Mouse (Mus musculus) embryonic facial prominence, embryonic 15.5 days (tissue): ENCODE measurements around the gene Flrt1. TPM values are rescaled to one million over a fixed set of nuclear protein-coding genes. Genes with fewer than 3 reads are reported as not detected.
A peak's percentile ranks its signal among the peaks of the same experiment; 100 is the strongest.
"Not testable (repeated sequence)": the region's sequence is repeated elsewhere in the genome, so short reads cannot be mapped to it uniquely, and the experiment has no call there.

Experiments used
- ATAC-seq: fragments of 200-750 bp; cut with Nextera tagmentation; 2 replicates; pipeline ENCODE4 v1.8.0; 2017; ENCODE audit warnings: low read depth, moderate TSS enrichment; ENCODE audit not compliant: insufficient number of reproducible peaks, low FRiP score, low TSS enrichment
- H3K27ac ChIP-seq: fragments of 300-500 bp; sonication (generic); replicated peaks from 2 replicates; pipeline ENCODE4 v1.5.1; 2015; ENCODE audit warnings: mild to moderate bottlenecking, inconsistent platforms
- H3K27me3 ChIP-seq: fragments of 300-500 bp; sonication (generic); 2 replicates; pipeline ENCODE4 v1.6.1; 2015; ENCODE audit warnings: inconsistent platforms
- H3K36me3 ChIP-seq: fragments of 300-500 bp; sonication (generic); 2 replicates; pipeline ENCODE4 v1.6.1; 2015; ENCODE audit warnings: mild to moderate bottlenecking, inconsistent platforms
- H3K4me1 ChIP-seq: fragments of 300-500 bp; sonication (generic); 2 replicates; pipeline ENCODE4 v1.6.1; 2015; ENCODE audit warnings: inconsistent platforms
- H3K4me2 ChIP-seq: fragments of 300-500 bp; sonication (generic); replicated peaks from 2 replicates; pipeline ENCODE4 v1.6.1; 2015; ENCODE audit warnings: mild to moderate bottlenecking, inconsistent platforms
- H3K4me3 ChIP-seq: fragments of 300-500 bp; sonication (generic); replicated peaks from 2 replicates; pipeline ENCODE4 v1.5.1; 2015; ENCODE audit warnings: mild to moderate bottlenecking, inconsistent platforms
- H3K9ac ChIP-seq: fragments of 300-500 bp; sonication (generic); 2 replicates; pipeline ENCODE4 v1.6.1; 2015; ENCODE audit warnings: inconsistent platforms
- H3K9me3 ChIP-seq: fragments of 300-500 bp; sonication (generic); replicated peaks from 2 replicates; pipeline ENCODE4 v1.6.1; 2016; ENCODE audit warnings: inconsistent platforms
- WGBS: fragments of 180-500 bp; shearing (Covaris S2); methylation state at CpG from one replicate; pipeline ENCODE4 v1.1.7; 2015; 5-methylcytosine and 5-hydroxymethylcytosine counted together
- polyA plus RNA-seq: library from polyadenylated mRNA; unstranded; fragments of >200 nt; fragmentation: Nextera tagmentation; extraction: Ambion mirVana; gene quantifications from 2 replicates; pipeline ENCODE4 v1.2.1, GENCODE M21; 2015

Gene Flrt1
- polyA plus RNA-seq, 1 experiment from 2014 or later = 19.2 TPM

- no peak for ATAC-seq
- Histone ChIP-seq H3K9me3 (no peaks in the 10 kb centered on the region), H3K4me1 (peaks cover 38% of the 10 kb centered on the region), H3K27ac (no peak overlapping the region), H3K27me3 (peaks cover 4% of the 10 kb centered on the region; the same call in 1 of the 2 replicates), H3K9ac (no peak overlapping the region), H3K36me3 (no peaks in the 10 kb centered on the region), H3K4me2 (no peak overlapping the region), H3K4me3 (no peak overlapping the region)
- 67% methylated on average over 7 of the region's 7 CpGs for WGBS
These were observed 23.8 kb downstream of the Flrt1 start for GRCm38 (mm10) chr19:7081516-7082266.

DNA sequence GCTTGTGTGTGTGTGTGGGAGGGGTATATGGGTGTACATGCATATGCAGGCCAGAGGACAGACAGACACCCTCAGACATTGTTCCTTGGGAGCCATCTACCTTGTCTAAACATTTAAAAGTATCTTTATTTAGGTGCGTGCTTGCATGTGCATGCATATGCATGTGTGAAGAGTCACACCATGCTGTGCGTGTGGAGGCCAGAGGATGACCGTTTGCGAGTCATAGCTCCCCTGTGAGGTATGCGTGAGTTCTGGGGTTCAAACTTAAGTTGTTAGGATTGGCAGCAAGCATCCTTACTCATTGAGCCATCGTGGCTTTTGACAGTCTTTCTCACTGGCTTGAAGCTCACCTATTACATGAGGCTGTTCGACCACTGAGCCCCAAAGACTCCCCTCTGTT is 27.3 kb downstream of the Flrt1 start:
- H3K4me2 ChIP-seq = no peak overlapping the region
- 88% methylated on average over 7 of the region's 7 CpGs for WGBS
- H3K9me3 ChIP-seq = no peaks in the 10 kb centered on the region
- H3K27me3 ChIP-seq = no peaks in the 10 kb centered on the region
- H3K36me3 ChIP-seq = no peaks in the 10 kb centered on the region
- H3K9ac ChIP-seq = no peak overlapping the region
- no peak overlapping the region for H3K27ac ChIP-seq
- peaks cover 17% of the 10 kb centered on the region for H3K4me1 ChIP-seq
- no peak overlapping the region for H3K4me3 ChIP-seq
- ATAC-seq = no peak

GRCm38 (mm10) chr19:7077666-7078065 is 27.9 kb downstream of the Flrt1 start:
- H3K4me3 ChIP-seq = no peak overlapping the region
- no peak overlapping the region for H3K27ac ChIP-seq
- WGBS = 41% methylated on average over 9 of the region's 9 CpGs
- no peak overlapping the region for H3K4me2 ChIP-seq
- no peaks in the 10 kb centered on the region for H3K36me3 ChIP-seq
- no peak for ATAC-seq
- H3K4me1 ChIP-seq = peaks cover 11% of the 10 kb centered on the region
- H3K27me3 ChIP-seq = no peaks in the 10 kb centered on the region
- H3K9ac ChIP-seq = no peak overlapping the region
- H3K9me3 ChIP-seq = no peaks in the 10 kb centered on the region

DNA sequence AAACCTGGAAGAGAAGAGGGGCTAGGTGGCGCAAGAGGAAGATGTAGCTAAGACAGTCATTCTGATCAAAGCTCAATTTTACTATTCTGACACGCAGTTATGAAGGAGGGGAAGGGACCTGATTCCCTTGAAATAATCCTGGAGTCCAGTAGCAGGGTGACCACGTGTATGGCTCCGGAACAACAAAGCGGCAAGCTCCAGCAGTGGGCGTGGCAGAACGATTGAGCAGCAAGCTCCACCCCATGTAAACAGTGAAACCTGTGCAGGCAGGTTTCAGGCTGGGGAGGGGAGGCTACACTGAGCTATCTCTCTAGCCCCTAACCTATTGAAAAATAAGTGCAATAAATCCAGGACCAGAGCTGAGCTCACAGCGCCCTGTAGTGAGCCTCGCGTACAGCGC is 30.2 kb downstream of the Flrt1 start:
- peaks cover 15% of the 10 kb centered on the region for H3K4me1 ChIP-seq
- not testable (repeated sequence) for H3K4me3 ChIP-seq, H3K27me3 ChIP-seq, H3K4me2 ChIP-seq, H3K27ac ChIP-seq, ATAC-seq, H3K9me3 ChIP-seq, H3K36me3 ChIP-seq, H3K9ac ChIP-seq
- 76% methylated on average over 11 of the region's 11 CpGs for WGBS

DNA sequence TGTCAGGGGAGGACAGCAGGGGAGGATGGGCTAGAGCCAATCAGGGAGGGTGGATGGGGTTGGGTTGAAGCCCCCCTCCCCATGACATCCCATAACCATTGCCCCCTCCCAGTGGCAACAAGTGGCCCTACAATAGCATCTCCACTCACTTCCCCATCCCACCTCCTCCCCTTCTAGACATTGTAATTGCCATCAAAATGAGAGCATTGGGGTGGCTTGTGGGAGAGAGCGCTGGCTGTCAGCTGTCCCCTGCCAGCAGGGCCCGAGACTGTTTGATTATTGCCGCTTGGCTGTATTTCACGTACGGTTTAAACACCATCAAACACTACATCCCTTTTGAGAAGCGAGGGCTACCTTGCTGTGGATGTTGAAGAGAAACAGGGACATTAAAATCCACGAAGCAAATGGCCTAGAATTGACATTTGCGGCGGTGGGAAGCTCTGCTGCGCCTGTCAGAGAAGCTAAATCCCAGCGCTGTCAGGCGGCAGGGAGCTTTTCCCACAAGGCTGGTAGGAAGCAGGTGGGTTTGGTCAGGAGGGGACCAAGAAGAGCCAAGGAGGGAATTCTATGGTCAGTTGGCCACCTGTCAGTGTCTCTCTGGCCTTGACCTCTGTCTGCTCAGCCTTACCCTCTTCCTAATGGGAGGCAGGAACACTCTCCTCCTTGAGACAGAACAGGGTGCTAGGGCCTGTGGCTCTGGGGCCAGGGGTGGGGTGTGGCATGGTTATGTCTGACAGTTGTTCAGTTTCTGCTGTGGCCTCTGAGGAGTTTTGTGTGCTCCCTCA is 31.3 kb downstream of the Flrt1 start:
- WGBS = 57% methylated on average over 12 of the region's 12 CpGs
- Histone ChIP-seq H3K27me3 (0 out of 2 replicates have a peak, but pooled peaks cover 4% of the 10 kb centered on the region), H3K4me1 (peaks cover 22% of the 10 kb centered on the region), H3K9ac (no peak overlapping the region), H3K4me3 (no peak overlapping the region), H3K36me3 (no peaks in the 10 kb centered on the region), H3K9me3 (no peaks in the 10 kb centered on the region), H3K27ac (no peak overlapping the region), H3K4me2 (no peak overlapping the region)
- no peak for ATAC-seq

GRCm38 (mm10) chr19:7072221-7072620 is 33.3 kb downstream of the Flrt1 start:
- Histone ChIP-seq H3K27me3 (peaks cover 6% of the 10 kb centered on the region; the same call in 1 of the 2 replicates), H3K36me3 (no peaks in the 10 kb centered on the region), H3K4me1 (peaks cover 38% of the 10 kb centered on the region), H3K4me3 (no peak overlapping the region), H3K9me3 (no peaks in the 10 kb centered on the region), H3K9ac (no peak overlapping the region), H3K27ac (no peak overlapping the region), H3K4me2 (no peak overlapping the region)
- WGBS = 66% methylated on average over 6 of the region's 6 CpGs
- ATAC-seq = no peak

GRCm38 (mm10) chr19:7070775-7071174 is 34.8 kb downstream of the Flrt1 start:
- ATAC-seq = no peak
- Histone ChIP-seq H3K27me3 (peaks cover 6% of the 10 kb centered on the region; the same call in 1 of the 2 replicates), H3K4me1 (peaks cover 52% of the 10 kb centered on the region), H3K36me3 (no peaks in the 10 kb centered on the region), H3K4me2 (peak overlapping the region; percentile 34; the same call in 1 of the 2 replicates), H3K9me3 (no peaks in the 10 kb centered on the region), H3K9ac (no peak overlapping the region), H3K27ac (no peak overlapping the region), H3K4me3 (0 out of 2 replicates have a peak overlapping the region, but pooled peaks have one; percentile 10)
- WGBS = 24% methylated on average over 4 of the region's 4 CpGs

DNA sequence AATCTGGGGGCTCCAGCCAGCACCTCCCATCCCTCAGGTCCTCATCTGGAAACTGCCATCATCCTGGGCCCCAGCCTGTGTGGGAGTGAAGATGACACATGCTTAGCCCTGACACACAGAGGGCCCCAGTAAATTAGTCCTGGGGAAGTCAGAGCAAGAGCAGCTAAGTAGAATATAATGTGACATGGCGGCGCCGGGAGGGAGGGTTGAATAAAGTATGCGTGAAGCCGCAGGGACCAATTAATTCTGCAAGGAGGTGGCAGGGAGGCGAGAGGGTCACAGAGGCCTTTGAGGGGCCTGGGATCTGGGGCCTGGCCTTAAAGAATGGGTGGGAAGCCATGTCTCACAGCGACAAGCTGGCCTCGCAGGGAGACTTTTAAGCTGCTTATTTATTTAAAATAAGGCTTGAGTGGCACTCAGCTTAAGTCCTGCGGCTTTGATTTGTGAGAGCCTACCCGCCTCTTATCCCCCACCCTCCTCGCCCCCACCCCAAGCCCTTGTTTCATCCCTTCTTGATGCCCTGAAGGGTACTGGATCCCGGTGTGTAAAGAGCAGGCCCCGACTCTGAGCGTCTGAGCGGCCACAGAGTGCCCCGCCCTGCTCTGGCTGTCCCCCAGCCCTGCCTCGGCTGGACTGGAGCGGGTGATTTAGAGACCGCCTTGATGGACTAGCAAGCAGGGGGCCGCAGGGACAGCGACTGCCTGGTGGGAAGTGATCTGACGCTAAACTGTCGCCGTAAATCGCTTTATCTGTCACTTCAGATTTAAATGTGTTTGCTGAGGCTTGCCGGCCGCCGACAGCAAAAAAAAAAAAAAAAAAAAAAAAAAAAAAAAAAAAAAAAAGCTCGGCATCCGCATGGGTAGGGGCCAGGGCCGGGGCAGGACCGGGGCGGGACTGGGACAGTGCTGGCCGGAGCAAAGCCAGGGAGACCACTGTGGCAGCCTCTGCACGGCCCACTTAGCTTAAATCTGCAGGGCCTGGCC is 35.5 kb downstream of the Flrt1 start:
- Histone ChIP-seq H3K4me3 (peak overlapping the region; percentile 10; the same call in 1 of the 2 replicates), H3K9me3 (no peaks in the 10 kb centered on the region), H3K27ac (peak overlapping the region; percentile 28; the same call in 1 of the 2 replicates), H3K36me3 (no peaks in the 10 kb centered on the region), H3K4me1 (peaks cover 59% of the 10 kb centered on the region), H3K9ac (no peak overlapping the region), H3K27me3 (peaks cover 6% of the 10 kb centered on the region; the same call in 1 of the 2 replicates), H3K4me2 (peak overlapping the region; percentile 34)
- 11% methylated on average over 34 of the region's 35 CpGs for whole genome bisulfite sequencing
- ATAC-seq = no peak

- WGBS = 55% methylated on average over 11 of the region's 11 CpGs
- no peaks in the 10 kb centered on the region for H3K36me3 ChIP-seq
- H3K9me3 ChIP-seq = no peaks in the 10 kb centered on the region
- no peak overlapping the region for H3K4me3 ChIP-seq
- H3K4me1 ChIP-seq = peaks cover 63% of the 10 kb centered on the region
- H3K27me3 ChIP-seq = peaks cover 6% of the 10 kb centered on the region; the same call in 1 of the 2 replicates
- no peak overlapping the region; the same call in 1 of the 2 replicates for H3K4me2 ChIP-seq
- H3K9ac ChIP-seq = no peak overlapping the region
- ATAC-seq = no peak
- peak overlapping the region; percentile 17; the same call in 1 of the 2 replicates for H3K27ac ChIP-seq
These were observed 36.6 kb downstream of the Flrt1 start for GRCm38 (mm10) chr19:7068661-7069531.

DNA sequence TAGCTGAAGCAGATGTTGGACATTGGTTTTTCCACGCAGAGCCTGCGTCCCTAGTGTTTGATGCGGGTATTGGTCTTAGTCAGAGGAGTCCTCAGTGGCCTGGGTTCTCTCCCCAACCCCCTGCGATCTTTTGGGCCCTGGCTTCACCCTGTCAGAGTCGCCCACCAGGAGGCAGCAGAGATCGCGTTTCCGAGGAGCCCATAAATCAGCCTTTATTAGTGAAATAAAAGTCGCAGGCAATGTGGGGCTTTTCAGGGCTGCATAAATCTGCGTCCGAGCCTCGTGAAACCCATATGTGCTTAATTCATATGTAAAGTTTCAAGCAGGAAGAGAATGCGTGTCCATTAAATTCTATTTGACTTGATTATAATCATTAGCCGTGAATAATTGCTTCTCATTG is 37.4 kb downstream of the Flrt1 start:
- Histone ChIP-seq H3K4me2 (no peak overlapping the region; the same call in 1 of the 2 replicates), H3K4me3 (no peak overlapping the region), H3K9me3 (no peaks in the 10 kb centered on the region), H3K27me3 (peaks cover 6% of the 10 kb centered on the region; the same call in 1 of the 2 replicates), H3K27ac (no peak overlapping the region), H3K9ac (no peak overlapping the region), H3K36me3 (no peaks in the 10 kb centered on the region), H3K4me1 (peaks cover 63% of the 10 kb centered on the region)
- peak; percentile 53 for ATAC-seq
- WGBS = 6% methylated on average over 14 of the region's 14 CpGs
